Mouse (Mus musculus) hindbrain, embryonic 16.5 days (tissue): ENCODE results near the gene Nmur1. TPM values are rescaled to one million over a fixed set of nuclear protein-coding genes. Genes with fewer than 3 reads are reported as not detected.

Source experiments
- ATAC-seq: fragments of 200-750 bp; cut with Nextera tagmentation; 2 replicates; pipeline ENCODE4 v1.8.0; 2017; ENCODE audit warnings: moderate TSS enrichment, moderate library complexity
- H3K27ac ChIP-seq: fragments of 300-500 bp; sonication (generic); 2 replicates; pipeline ENCODE4 v1.5.1; 2014; ENCODE audit warnings: low read depth, mild to moderate bottlenecking, control low read depth, low read length, moderate library complexity
- H3K27me3 ChIP-seq: fragments of 300-500 bp; sonication (generic); replicated peaks from 2 replicates; pipeline ENCODE4 v1.6.1; 2014; ENCODE audit warnings: low read length; ENCODE audit not compliant: control insufficient read depth, insufficient read depth
- H3K36me3 ChIP-seq: fragments of 300-500 bp; sonication (generic); 2 replicates; pipeline ENCODE4 v1.6.1; 2014; ENCODE audit warnings: mild to moderate bottlenecking, low read length, moderate library complexity, mixed read lengths; ENCODE audit not compliant: control insufficient read depth, insufficient read depth
- H3K4me1 ChIP-seq: fragments of 300-500 bp; sonication (generic); 2 replicates; pipeline ENCODE4 v1.6.1; 2014; ENCODE audit warnings: low read depth, low read length; ENCODE audit not compliant: control insufficient read depth, insufficient read depth
- H3K4me2 ChIP-seq: fragments of 300-500 bp; sonication (generic); 2 replicates; pipeline ENCODE4 v1.6.1; 2014; ENCODE audit warnings: mild to moderate bottlenecking, low read length, control low read depth, moderate library complexity
- H3K4me3 ChIP-seq: fragments of 300-500 bp; sonication (generic); 2 replicates; pipeline ENCODE4 v1.5.1; 2014; ENCODE audit warnings: mild to moderate bottlenecking, low read length, control low read depth, moderate library complexity
- H3K9ac ChIP-seq: fragments of 300-500 bp; sonication (generic); 2 replicates; pipeline ENCODE4 v1.6.1; 2014; ENCODE audit warnings: low read depth, mild to moderate bottlenecking, control low read depth, low read length, moderate library complexity
- H3K9me3 ChIP-seq: fragments of 300-500 bp; sonication (generic); 2 replicates; pipeline ENCODE4 v1.6.1; 2014; ENCODE audit warnings: mild to moderate bottlenecking, low read length, moderate library complexity; ENCODE audit not compliant: control insufficient read depth
- WGBS: fragments of 180-500 bp; shearing (Covaris S2); extraction: QIAGEN DNeasy Blood & Tissue Kit; methylation state at CpG from one replicate; pipeline ENCODE4 v1.1.7; 2014; 5-methylcytosine and 5-hydroxymethylcytosine counted together
- polyA plus RNA-seq: library from polyadenylated mRNA; unstranded; fragments of >200 nt; fragmentation: Nextera tagmentation; extraction: Ambion mirVana; gene quantifications from 2 replicates; pipeline ENCODE4 v1.2.1, GENCODE M21; 2015

Nmur1 gene
- polyA plus RNA-seq, 1 experiment from 2014 or later, result 0.13 TPM

GRCm38 (mm10) chr1:86424336-86424735, 1.7 kb downstream of the Nmur1 start:
- no peak for ATAC-seq

GRCm38 (mm10) chr1:86423879-86424278, 2.1 kb downstream of the Nmur1 start:
- 79% methylated on average over 5 of the region's 5 CpGs for WGBS
- no peaks in the 10 kb centered on the region for H3K9me3 ChIP-seq
- no peak overlapping the region for H3K4me3 ChIP-seq
- no peaks in the 10 kb centered on the region for H3K36me3 ChIP-seq
- no peak overlapping the region for H3K4me2 ChIP-seq
- no peak for ATAC-seq
- no peaks in the 10 kb centered on the region for H3K27me3 ChIP-seq
- no peak overlapping the region for H3K27ac ChIP-seq
- no peak overlapping the region for H3K9ac ChIP-seq
- peaks cover 9% of the 10 kb centered on the region for H3K4me1 ChIP-seq

More at GRCm38 (mm10) chr1:86424336-86424735, 1.7 kb downstream of the Nmur1 start:
- no peak overlapping the region for H3K4me2 ChIP-seq
- no peak overlapping the region for H3K9ac ChIP-seq
- no peaks in the 10 kb centered on the region for H3K36me3 ChIP-seq
- 65% methylated on average over 1 of the region's 1 CpGs for WGBS
- H3K9me3 ChIP-seq, result no peaks in the 10 kb centered on the region
- H3K27ac ChIP-seq, result no peak overlapping the region
- H3K4me3 ChIP-seq, result no peak overlapping the region
- H3K4me1 ChIP-seq, result peaks cover 9% of the 10 kb centered on the region
- no peaks in the 10 kb centered on the region for H3K27me3 ChIP-seq

- Histone ChIP-seq H3K4me1 (peaks cover 9% of the 10 kb centered on the region), H3K9me3 (no peaks in the 10 kb centered on the region), H3K36me3 (no peaks in the 10 kb centered on the region), H3K27me3 (no peaks in the 10 kb centered on the region), H3K27ac (peak overlapping the region; percentile 8; the same call in 1 of the 2 replicates), H3K4me2 (no peak overlapping the region), H3K4me3 (no peak overlapping the region), H3K9ac (no peak overlapping the region)
- WGBS, result 19% methylated on average over 10 of the region's 10 CpGs
- no peak; the same call in 1 of the 2 replicates for ATAC-seq
These were observed 5.0 kb downstream of the Nmur1 start for GRCm38 (mm10) chr1:86421007-86421406.

- Histone ChIP-seq H3K9me3 (no peaks in the 10 kb centered on the region), H3K4me1 (peaks cover 4% of the 10 kb centered on the region), H3K4me3 (no peak overlapping the region), H3K9ac (no peak overlapping the region), H3K4me2 (no peak overlapping the region), H3K27me3 (no peaks in the 10 kb centered on the region), H3K27ac (no peak overlapping the region), H3K36me3 (no peaks in the 10 kb centered on the region)
- ATAC-seq, result no peak
- 61% methylated on average over 6 of the region's 6 CpGs for WGBS
These were observed 9.7 kb downstream of the Nmur1 start for GRCm38 (mm10) chr1:86416321-86416720.

- Histone ChIP-seq H3K36me3 (no peaks in the 10 kb centered on the region), H3K27ac (no peak overlapping the region), H3K9me3 (no peaks in the 10 kb centered on the region), H3K9ac (no peak overlapping the region), H3K27me3 (no peaks in the 10 kb centered on the region), H3K4me2 (no peak overlapping the region), H3K4me3 (no peak overlapping the region), H3K4me1 (no peaks in the 10 kb centered on the region)
- ATAC-seq, result no peak
- WGBS, result 69% methylated on average over 7 of the region's 7 CpGs
These were observed 10.3 kb downstream of the Nmur1 start for GRCm38 (mm10) chr1:86415612-86416184.

GRCm38 (mm10) chr1:86415144-86415543, 10.9 kb downstream of the Nmur1 start:
- no peaks in the 10 kb centered on the region for H3K27me3 ChIP-seq
- no peaks in the 10 kb centered on the region for H3K9me3 ChIP-seq
- H3K4me2 ChIP-seq, result no peak overlapping the region
- 86% methylated on average over 2 of the region's 2 CpGs for WGBS
- H3K9ac ChIP-seq, result no peak overlapping the region
- no peak overlapping the region for H3K4me3 ChIP-seq
- H3K4me1 ChIP-seq, result no peaks in the 10 kb centered on the region
- H3K36me3 ChIP-seq, result no peaks in the 10 kb centered on the region
- H3K27ac ChIP-seq, result no peak overlapping the region
- ATAC-seq, result no peak

- H3K27me3 ChIP-seq, result no peaks in the 10 kb centered on the region
- H3K4me1 ChIP-seq, result no peaks in the 10 kb centered on the region
- H3K9me3 ChIP-seq, result no peaks in the 10 kb centered on the region
- no peaks in the 10 kb centered on the region for H3K36me3 ChIP-seq
- H3K27ac ChIP-seq, result no peak overlapping the region
- ATAC-seq, result no peak
- H3K4me2 ChIP-seq, result no peak overlapping the region
- H3K4me3 ChIP-seq, result no peak overlapping the region
- no peak overlapping the region for H3K9ac ChIP-seq
- WGBS, result 88% methylated on average over 5 of the region's 5 CpGs
These were observed 11.3 kb downstream of the Nmur1 start for GRCm38 (mm10) chr1:86414715-86415114.

GRCm38 (mm10) chr1:86409476-86409875, 16.6 kb downstream of the Nmur1 start:
- no peaks in the 10 kb centered on the region for H3K27me3 ChIP-seq
- WGBS, result 100% methylated on average over 2 of the region's 2 CpGs

GRCm38 (mm10) chr1:86408515-86408914, 17.5 kb downstream of the Nmur1 start:
- Histone ChIP-seq H3K4me3 (no peak overlapping the region), H3K9me3 (no peaks in the 10 kb centered on the region)
- WGBS, result 76% methylated on average over 10 of the region's 10 CpGs

More at GRCm38 (mm10) chr1:86409476-86409875, 16.6 kb downstream of the Nmur1 start:
- no peak overlapping the region for H3K4me3 ChIP-seq
- H3K27ac ChIP-seq, result no peak overlapping the region
- H3K4me2 ChIP-seq, result no peak overlapping the region
- H3K36me3 ChIP-seq, result no peaks in the 10 kb centered on the region
- H3K9me3 ChIP-seq, result no peaks in the 10 kb centered on the region
- H3K9ac ChIP-seq, result no peak overlapping the region
- H3K4me1 ChIP-seq, result no peaks in the 10 kb centered on the region
- ATAC-seq, result no peak

More at GRCm38 (mm10) chr1:86408515-86408914, 17.5 kb downstream of the Nmur1 start:
- H3K27me3 ChIP-seq, result no peaks in the 10 kb centered on the region
- H3K9ac ChIP-seq, result no peak overlapping the region
- ATAC-seq, result no peak
- no peak overlapping the region for H3K4me2 ChIP-seq
- H3K27ac ChIP-seq, result no peak overlapping the region
- H3K4me1 ChIP-seq, result no peaks in the 10 kb centered on the region
- no peaks in the 10 kb centered on the region for H3K36me3 ChIP-seq
